Mouse (Mus musculus) fibroblast of lung, adult 2 months (primary cell): ENCODE results near the gene Rab34.
"Not testable (repeated sequence)": the region's sequence is repeated elsewhere in the genome, so short reads cannot be mapped to it uniquely, and the experiment has no call there.

ENCODE experiments used
- DNase-seq: peaks from one replicate; pipeline ENCODE4 v3.0.0-alpha.2; 2011; ENCODE audit warnings: low read depth

Rab34 gene

GRCm38 (mm10) chr11:78180081-78180761, 8.0 kb upstream of the Rab34 start:
- DNase-seq: no peak

DNA sequence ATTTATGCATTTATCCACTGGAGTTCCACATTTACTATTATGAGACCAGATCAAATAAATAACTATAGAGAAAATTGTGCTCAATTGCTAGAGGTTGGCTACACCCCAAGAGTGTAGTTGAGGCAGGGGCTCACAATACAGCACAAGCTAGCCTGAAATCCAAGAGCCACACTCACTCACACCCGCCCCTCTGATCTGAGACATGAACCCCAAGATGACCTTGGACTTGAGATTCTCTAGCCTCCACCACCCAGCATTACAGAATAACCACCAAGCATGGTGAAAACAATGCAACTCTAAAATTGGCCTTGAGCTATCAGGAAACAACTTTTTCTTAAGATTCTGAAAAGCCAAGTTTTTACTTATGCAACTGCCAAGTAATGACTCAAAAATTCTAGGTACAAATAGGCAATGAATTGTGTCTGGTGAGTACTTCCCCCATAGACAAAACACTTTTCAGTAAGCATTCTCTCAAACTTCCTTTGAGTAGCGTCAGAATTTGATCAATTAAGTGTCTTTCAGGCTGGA, 6.3 kb upstream of the Rab34 start:
- no peak for DNase-seq

DNA sequence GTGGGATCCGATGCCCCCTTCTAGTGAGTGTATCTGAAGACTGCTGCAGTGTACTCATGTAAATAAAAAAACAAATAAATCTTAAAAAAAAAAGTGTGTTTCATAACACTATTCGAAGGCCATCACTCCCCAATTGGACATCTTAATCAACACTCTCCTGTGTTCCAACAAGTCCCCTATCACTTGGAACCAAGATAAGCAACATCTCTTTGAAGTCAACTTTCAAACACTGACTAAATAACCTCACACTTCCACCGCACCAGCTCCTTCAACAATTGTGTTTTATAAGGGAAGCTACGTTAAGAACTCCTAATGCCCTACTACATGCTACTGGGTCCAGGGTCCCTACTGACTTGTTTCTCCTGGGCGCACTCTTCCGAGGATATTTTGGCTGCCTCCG, 5.8 kb upstream of the Rab34 start:
- no peak for DNase-seq

- DNase-seq: peak; percentile 78
These were observed 5.0 kb upstream of the Rab34 start, which contains the start of gene Rpl23a for GRCm38 (mm10) chr11:78182961-78183844. Rpl23a (minus strand) TSS chr11:78183584.

DNA sequence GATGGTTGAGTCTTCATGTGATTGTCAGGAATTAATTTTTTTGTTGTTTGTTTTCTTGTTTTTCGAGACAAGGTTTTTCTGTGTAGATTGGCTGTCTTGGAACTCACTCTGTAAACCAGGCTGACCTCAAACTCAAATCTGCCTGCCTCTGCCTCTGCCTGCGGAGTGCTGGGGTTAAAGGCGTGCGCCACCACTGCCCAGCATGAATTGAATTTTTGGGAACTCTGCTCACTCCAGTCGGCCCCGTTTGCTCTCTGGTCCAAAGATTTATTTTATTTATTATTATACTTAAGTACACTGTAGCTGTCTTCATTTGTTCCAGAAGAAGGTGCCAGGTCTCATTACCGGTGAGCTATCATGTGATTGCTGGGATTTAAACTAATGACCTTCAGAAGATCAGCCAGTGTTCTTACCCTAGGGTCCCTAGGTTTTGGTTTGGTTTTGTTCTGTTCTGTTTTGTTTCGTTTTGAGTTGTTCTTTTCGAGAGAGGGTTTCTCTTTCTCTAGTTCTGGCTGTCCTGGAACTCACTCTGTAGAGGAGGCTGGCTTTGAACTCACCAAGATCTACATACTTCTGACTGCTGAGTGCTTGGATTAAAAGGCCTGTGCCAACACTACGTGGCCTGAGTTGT, 4.2 kb upstream of the Rab34 start:
- no peak for DNase-seq

DNA sequence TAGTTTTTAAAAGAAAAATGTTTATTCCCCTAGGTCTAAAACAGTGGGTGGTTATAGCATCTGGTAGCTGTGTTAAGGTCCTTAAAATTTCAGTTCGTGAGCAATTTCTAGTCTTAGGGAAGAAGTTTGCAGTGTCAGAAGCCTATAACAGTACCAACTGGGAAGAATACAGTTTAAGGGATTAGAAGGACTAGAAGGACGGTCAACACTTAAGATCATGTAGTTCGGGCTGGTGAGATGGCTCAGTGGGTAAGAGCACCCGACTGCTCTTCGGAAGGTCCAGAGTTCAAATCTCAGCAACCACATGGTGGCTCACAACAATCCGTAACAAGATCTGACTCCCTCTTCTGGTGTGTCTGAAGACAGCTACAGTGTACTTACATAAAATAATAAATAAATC, 3.5 kb upstream of the Rab34 start:
- DNase-seq: not testable (repeated sequence)

GRCm38 (mm10) chr11:78189234-78190040, 1.2 kb downstream of the Rab34 start:
- DNase-seq: peak; percentile 71

DNA sequence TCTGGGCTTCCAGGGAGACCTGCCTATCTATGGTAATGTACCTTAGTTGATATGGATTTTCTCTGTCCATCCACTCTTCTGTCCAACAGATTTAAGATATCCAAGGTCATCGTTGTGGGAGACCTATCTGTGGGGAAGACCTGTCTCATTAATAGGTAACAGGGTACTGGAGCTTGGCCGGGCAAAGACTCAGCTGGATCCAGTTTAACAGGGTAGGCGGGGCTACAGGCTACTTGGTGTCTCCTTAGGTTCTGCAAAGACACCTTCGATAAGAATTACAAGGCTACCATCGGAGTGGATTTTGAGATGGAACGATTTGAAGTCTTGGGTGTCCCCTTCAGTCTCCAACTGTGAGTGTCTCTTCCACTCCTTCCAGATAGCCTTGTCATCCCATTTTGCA, 1.8 kb downstream of the Rab34 start:
- no peak for DNase-seq

- no peak for DNase-seq
These were observed 4.9 kb downstream of the Rab34 start, which contains the start of gene Proca1 for GRCm38 (mm10) chr11:78193113-78193512. Proca1 (plus strand) TSS chr11:78193392.

GRCm38 (mm10) chr11:78194411-78195100, 6.3 kb downstream of the Rab34 start:
- DNase-seq: no peak

DNA sequence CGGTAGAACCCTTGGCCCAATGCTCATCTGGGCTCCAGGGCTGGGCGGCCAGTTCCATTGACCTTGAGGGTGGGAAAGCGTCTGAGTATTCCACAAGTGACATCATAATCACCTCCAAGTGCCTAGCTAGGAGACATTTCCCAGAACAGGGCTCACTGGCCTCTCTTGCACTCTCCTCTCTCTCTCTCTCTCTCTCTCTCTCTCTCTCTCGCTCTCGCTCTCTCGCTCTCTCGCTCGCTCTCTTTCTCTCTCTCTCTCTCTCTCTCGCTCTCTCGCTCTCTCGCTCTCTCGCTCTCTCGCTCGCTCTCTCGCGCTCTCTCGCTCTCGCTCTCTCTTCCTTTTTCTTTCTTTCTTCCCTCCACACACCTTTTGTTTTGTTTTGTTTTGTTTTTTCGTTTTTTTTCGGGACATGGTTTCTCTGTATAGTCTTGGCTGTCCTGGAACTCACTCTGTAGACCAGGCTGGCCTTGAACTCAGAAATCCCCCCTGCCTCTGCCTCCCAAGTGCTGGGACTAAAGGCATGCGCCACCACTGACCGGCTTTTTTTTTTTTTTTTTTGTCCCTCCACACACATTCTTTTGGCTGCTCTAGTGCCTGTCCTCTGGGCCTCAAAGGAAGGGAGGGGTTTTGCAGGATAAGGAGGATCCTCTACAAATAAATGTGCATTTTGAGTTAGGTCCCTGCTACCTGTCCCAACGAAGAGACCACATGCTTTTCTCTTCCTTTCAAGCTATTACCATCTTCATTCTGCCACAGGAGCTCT, 7.1 kb downstream of the Rab34 start:
- DNase-seq: no peak

DNA sequence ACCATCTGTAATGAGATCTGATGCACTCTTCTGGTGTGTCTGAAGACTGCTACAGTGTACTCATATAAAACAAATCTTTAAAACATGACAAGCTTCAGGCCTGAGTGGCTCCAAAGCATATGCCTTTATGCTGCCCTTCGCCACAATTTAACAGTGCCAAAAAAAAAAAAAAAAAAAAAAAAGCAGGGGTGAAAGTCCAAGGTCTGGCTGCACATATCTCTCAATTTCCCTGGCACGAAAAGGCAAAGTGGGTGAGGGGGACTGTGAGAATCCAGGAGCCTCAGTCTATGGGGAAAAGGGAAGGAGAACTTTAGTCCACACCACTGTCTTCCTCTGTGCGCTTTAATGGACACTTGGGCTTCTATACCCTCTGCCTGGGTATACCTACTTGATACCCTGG, 14.1 kb downstream of the Rab34 start:
- DNase-seq: no peak

GRCm38 (mm10) chr11:78204287-78204686, 16.1 kb downstream of the Rab34 start:
- no peak for DNase-seq

DNA sequence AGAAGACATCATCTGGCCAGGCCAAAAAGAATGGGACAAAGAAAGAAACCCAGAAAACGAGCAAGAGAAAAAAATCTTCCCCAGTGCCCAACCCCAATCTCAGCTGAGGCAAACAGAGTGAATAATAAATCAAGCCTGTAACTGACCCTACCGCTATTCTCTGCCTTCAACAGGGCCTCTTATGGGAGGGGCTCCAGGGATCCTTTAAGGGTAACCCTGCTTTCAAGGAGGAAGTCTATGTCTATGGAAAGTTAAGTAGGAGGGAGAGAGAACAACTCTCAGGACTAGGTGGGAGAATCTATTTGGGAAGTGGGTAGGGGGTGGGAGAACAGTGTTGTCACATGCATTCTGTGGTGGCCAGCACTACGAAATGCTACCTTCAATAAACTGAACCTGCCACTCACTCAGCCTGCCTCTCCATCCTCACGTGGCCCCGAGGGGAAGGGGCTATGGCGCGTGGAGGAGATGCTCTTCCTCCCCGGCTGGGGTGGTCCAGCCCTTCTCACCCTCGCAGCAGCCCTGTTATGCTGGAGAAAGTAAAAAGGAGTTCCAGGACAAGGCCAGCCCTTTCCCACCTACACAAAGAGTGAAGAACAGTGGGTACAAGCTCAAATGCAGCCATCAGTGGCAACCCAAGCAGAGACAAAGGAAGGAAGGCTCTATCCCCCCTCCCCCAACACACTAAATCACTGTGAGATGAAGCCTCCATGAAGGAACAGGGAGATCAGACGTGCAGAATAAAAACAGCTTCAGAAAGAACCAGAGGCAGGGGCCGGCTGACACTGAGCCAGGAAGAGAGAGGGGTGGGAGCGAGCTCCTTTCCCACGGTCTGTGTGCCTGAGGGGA, 17.4 kb downstream of the Rab34 start:
- DNase-seq: no peak

GRCm38 (mm10) chr11:78207190-78207589, 19.0 kb downstream of the Rab34 start:
- no peak for DNase-seq

GRCm38 (mm10) chr11:78209886-78210285, 21.7 kb downstream of the Rab34 start:
- DNase-seq: no peak

DNA sequence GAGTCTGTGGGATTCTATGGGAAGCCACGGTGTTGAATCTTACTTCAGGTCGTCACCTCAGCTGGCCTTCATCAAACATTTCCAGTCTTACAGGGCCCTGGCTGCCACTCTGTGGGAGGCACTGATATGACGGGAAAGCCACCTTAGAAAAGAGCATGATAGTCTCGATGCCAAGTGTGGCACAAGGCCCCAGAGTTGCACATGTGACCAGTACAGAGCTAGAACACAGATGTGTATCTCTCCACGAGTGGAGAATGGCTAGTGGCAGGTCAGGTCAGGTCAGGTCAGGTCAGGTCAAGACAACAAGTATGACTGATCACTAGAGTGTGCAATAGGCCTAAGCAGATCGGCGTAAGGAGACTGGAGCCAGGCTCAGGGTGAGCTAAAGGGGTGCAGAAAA, 22.4 kb downstream of the Rab34 start:
- DNase-seq: no peak

DNA sequence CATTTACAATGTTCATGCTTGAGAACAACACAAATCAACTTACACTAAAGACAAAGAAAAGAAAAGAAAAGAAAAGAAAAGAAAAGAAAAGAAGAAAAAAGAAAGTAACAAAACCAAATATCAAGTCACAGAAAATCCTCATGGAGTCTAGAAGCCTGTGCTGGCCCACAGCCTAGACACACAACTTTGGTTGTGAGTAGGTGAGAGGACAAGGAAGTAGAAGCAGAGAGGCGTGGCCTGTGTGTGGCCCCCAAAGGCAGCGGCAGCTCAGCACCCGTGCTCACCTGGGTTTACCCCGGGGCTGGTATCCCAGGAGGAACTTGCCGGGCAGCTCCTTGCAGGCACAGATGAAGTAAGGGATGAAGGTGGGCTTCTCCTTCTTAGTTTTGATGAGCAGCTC, 23.3 kb downstream of the Rab34 start:
- DNase-seq: no peak

DNA sequence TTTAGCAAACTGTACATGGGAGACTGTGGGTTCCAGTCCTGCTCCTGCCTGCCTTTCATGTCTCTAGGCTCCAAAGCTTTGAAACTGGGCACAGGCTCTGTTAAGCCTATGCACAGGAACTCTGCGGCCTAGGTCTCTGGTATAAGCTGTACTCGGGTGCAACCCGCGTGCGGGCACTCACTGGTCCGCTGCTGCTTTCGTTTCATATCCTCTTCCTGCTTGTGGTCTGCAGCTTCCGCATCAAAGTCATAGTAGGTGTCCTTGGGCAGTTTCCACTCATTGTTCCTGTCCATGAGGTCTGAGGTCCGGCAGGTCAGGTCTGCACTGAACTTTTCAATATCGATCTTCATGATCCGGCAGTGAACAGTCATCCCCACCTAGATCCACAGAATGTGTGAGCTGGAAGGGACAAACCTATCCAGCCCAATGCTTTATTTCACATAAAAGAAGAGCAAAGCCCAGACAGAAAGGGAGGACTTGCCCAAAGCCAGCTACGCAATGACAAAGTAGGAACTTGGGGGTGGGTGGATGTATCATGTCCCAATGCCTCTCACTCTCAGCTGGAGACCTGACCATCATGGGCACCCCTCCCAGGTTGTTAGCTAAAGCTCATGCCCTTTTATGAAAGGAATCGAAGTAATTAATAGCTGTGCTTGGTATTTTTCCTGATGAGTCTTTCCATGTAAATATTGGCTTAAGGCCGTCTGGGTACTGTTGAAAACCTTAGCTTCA, 25.0 kb downstream of the Rab34 start:
- DNase-seq: no peak
